Mouse (Mus musculus) Muller cell, postnatal 12 days (primary cell): ENCODE data around the gene Mta3.
"Not testable (repeated sequence)": the region's sequence is repeated elsewhere in the genome, so short reads cannot be mapped to it uniquely, and the experiment has no call there.

Experiments used
- DNase-seq: peaks from one replicate; pipeline ENCODE4 v3.0.0-alpha.2; 2015; ENCODE audit errors: inconsistent ontology term

The Mta3 gene

DNA sequence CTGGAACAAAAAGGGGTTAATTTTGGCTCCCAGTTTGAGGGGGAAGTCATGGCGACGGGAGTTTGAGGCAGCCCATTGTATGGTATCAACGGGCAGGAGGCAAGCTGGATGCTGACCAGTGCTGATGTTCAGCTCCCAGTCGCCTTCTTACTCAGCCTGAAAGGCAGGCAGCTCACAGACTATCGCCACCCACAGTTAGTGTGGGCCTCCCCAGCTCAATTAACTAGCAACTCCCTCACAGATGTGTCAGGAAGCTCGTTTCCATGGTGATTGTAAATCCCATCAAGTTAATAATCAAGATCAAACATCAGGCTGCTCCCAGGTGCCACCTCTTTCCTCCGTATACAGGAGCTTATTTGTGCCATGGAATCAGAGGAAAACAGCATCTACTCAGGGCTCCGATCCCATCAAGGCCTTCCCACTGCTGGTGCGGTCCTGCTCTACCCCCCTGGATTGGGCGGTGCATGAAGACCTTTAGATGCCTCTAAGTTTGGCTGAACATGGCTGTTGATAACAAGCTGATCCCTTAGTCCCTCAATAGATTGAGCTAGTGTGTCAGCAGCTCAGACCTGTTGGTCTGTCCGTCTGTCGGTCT is 143.2 kb downstream of the Mta3 start:
- no peak for DNase-seq

- no peak for DNase-seq
Measured at GRCm38 (mm10) chr17:83849717-83850116, 143.8 kb downstream of the Mta3 start.

GRCm38 (mm10) chr17:83850458-83850857 is 144.5 kb downstream of the Mta3 start:
- DNase-seq: peak; percentile 66

GRCm38 (mm10) chr17:83850864-83851263 is 144.9 kb downstream of the Mta3 start:
- no peak for DNase-seq

- no peak for DNase-seq
Measured at GRCm38 (mm10) chr17:83853831-83854230, 147.9 kb downstream of the Mta3 start.

DNA sequence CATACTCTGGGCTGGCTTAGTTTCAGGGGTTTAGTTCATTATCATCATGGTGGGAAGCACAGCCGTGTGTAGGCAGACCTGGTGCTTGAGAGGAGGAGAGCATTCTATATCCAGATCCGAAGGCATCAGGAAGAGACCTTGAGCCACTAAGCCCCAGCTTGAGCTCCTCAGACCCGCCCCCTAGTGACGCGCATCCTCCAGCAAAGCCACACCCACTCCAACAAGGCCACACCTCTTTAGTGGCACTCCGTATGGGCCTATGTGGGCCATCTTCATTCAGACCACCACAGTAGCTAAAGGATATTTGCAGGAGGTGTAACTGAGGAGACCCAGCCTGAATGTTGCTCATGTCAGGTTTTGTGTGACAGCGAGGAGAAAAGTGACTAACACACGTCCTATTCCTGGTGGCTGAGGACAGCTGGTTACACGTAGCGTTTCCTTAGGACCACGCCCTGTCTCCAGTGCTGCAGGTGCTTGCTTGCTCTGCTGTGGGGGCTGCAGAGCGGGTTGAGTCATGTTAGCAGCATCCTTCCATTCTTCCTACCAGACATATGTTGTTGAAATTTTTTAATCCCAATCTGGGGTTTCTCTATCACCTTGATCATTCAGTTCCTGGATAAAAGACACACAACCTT is 148.4 kb downstream of the Mta3 start:
- no peak for DNase-seq

- no peak for DNase-seq
Measured at GRCm38 (mm10) chr17:83858413-83858812, 152.4 kb downstream of the Mta3 start.

DNA sequence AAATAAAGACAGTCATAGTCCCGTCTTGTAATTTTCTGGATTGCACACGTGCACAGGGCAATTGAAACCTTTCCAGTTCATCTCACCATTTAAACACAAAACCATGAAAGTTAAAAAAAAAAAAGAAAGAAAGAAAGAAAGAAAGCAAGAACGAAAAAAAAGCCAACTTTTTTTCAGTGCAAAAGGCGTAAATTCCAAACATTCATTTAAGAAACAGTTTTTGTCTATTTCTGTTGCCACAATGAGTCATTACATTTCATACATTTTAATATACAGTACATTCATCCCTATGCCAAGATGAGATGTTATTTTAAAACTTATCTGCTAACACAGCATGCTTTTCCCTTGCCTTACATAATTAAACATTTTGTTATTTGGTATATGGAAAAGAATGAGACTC is 153.7 kb downstream of the Mta3 start:
- DNase-seq: no peak

- no peak for DNase-seq
Measured at GRCm38 (mm10) chr17:83860224-83860623, 154.3 kb downstream of the Mta3 start.

DNA sequence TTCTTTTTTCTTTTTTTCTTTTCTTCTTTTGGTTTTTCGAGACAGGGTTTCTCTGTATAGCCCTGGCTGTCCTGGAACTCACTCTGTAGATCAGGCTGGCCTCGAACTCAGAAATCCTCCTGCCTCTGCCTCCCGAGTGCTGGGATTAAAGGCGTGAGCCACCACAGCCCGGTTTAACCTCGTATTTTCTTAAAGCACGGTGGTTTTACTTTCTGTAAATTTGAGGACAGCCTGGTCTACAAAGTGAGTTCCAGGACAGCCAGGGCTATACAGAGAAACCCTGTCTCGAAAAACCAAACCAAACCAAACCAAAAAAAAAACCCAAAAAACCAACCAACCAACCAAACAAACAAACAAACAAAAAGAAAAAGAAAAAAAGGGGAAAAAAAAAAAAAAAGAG is 155.0 kb downstream of the Mta3 start:
- DNase-seq: not testable (repeated sequence)

DNA sequence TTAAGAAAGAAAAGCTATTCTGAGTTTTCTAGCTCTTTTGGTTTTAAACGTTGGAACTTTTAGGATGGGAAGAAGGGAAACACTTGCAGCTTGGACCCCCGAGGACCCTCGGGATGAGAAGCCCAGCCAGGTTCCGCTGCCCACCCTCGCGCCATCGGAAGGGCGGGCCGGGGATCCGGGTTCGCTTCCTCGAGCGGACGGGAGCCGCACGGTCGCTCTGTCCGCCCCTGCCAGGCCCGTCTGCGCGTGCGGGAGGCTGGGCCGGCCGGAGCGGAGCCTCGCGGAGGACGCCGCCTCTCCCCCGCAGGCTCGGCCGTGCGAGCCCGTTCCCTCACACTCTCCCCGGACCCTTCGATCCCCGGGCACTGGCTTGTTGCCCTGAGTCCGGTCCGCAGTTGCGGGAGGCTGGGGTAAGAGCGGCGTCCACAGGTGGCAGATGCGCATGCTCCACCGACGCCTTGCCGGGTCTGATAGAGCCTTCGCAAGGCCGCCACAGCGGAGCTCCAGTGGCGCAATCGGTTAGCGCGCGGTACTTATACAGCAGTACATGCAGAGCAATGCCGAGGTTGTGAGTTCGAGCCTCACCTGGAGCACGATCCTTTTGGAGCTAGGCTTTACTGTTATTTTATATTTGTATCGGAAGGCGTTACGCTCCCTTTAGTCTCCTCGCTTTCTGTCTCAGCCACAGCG is 155.6 kb downstream of the Mta3 start:
- DNase-seq: peak; percentile 95

GRCm38 (mm10) chr17:83862134-83862881 is 156.3 kb downstream of the Mta3 start:
- DNase-seq: peak; percentile 41

DNA sequence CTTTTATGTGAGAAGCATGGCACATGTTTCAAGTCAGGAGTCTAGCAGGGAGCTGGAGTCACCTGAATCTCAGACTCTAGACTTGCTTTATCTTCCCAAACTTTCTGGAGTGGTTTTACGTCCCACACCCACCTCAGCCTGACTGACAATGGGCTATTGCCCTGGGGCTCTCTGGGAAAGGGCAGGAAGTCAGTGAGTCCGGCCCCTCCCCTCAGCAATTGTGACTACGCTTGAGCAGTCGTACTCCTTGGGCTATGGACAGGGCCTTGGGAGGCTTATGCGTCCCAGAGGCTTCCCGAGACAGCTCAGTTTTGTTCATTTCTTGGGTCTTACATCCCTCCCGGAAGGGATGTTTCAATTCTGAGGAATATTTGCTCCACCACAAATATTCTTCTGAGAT is 159.4 kb downstream of the Mta3 start:
- no peak for DNase-seq

GRCm38 (mm10) chr17:83866582-83866981 is 160.6 kb downstream of the Mta3 start:
- peak; percentile 76 for DNase-seq

GRCm38 (mm10) chr17:83870385-83870784 is 164.4 kb downstream of the Mta3 start:
- DNase-seq: no peak
